Mouse (Mus musculus): ENCODE results near the gene Cbfa2t3. TPM values are rescaled to one million over a fixed set of nuclear protein-coding genes. Genes with fewer than 3 reads are reported as not detected.
"Not testable (repeated sequence)": the region's sequence is repeated elsewhere in the genome, so short reads cannot be mapped to it uniquely, and the experiment has no call there.

Cbfa2t3 gene
- polyA plus RNA-seq, 1 experiment, result 0.07 TPM

- H3K4me1 ChIP-seq (ENCODE audit: control insufficient read depth, insufficient read depth, low read length), result no peaks in the 10 kb centered on the region
- H3K4me3 ChIP-seq (ENCODE audit: insufficient read depth, low read length), result no peak overlapping the region
- H3K27ac ChIP-seq (ENCODE audit: insufficient read depth, low read length), result no peak overlapping the region
- TF ChIP-seq POLR2A (IDR thresholded peaks at IDR 0.05; ENCODE audit: low read depth, low read length), result no peak
- no peak for TF ChIP-seq CTCF (IDR thresholded peaks at IDR 0.05; ENCODE audit: borderline replicate concordance, insufficient read depth, low read length)
Observed at GRCm38 (mm10) chr8:122633205-122633604, 65.7 kb downstream of the Cbfa2t3 start.

- not testable (repeated sequence) for H3K4me1 ChIP-seq (ENCODE audit: control insufficient read depth, insufficient read depth, low read length); H3K4me3 ChIP-seq (ENCODE audit: insufficient read depth, low read length); H3K27ac ChIP-seq (ENCODE audit: insufficient read depth, low read length)
Observed at GRCm38 (mm10) chr8:122632134-122632533, 66.8 kb downstream of the Cbfa2t3 start.

GRCm38 (mm10) chr8:122630696-122631095, 68.2 kb downstream of the Cbfa2t3 start:
- Histone ChIP-seq H3K27ac (ENCODE audit: insufficient read depth, low read length) (no peak overlapping the region), H3K4me1 (ENCODE audit: control insufficient read depth, insufficient read depth, low read length) (no peaks in the 10 kb centered on the region), H3K4me3 (ENCODE audit: insufficient read depth, low read length) (no peak overlapping the region)
- TF ChIP-seq CTCF (IDR thresholded peaks at IDR 0.05; ENCODE audit: borderline replicate concordance, insufficient read depth, low read length), result no peak
- no peak for TF ChIP-seq POLR2A (IDR thresholded peaks at IDR 0.05; ENCODE audit: low read depth, low read length)

- no peak overlapping the region for H3K27ac ChIP-seq (ENCODE audit: insufficient read depth, low read length)
- H3K4me3 ChIP-seq (ENCODE audit: insufficient read depth, low read length), result no peak overlapping the region
- no peaks in the 10 kb centered on the region for H3K4me1 ChIP-seq (ENCODE audit: control insufficient read depth, insufficient read depth, low read length)
- no peak for TF ChIP-seq CTCF (IDR thresholded peaks at IDR 0.05; ENCODE audit: borderline replicate concordance, insufficient read depth, low read length)
- no peak for TF ChIP-seq POLR2A (IDR thresholded peaks at IDR 0.05; ENCODE audit: low read depth, low read length)
Observed at GRCm38 (mm10) chr8:122629388-122629787, 69.5 kb downstream of the Cbfa2t3 start.

- Histone ChIP-seq H3K4me3 (ENCODE audit: insufficient read depth, low read length) (no peak overlapping the region), H3K27ac (ENCODE audit: insufficient read depth, low read length) (no peak overlapping the region), H3K4me1 (ENCODE audit: control insufficient read depth, insufficient read depth, low read length) (no peaks in the 10 kb centered on the region)
- no peak for TF ChIP-seq POLR2A (IDR thresholded peaks at IDR 0.05; ENCODE audit: low read depth, low read length)
- no peak for TF ChIP-seq CTCF (IDR thresholded peaks at IDR 0.05; ENCODE audit: borderline replicate concordance, insufficient read depth, low read length)
Observed at GRCm38 (mm10) chr8:122626896-122627295, 72.0 kb downstream of the Cbfa2t3 start.

- H3K4me1 ChIP-seq (ENCODE audit: control insufficient read depth, insufficient read depth, low read length), result no peaks in the 10 kb centered on the region
- no peak overlapping the region for H3K4me3 ChIP-seq (ENCODE audit: insufficient read depth, low read length)
- no peak for TF ChIP-seq CTCF (IDR thresholded peaks at IDR 0.05; ENCODE audit: borderline replicate concordance, insufficient read depth, low read length)
- no peak for TF ChIP-seq POLR2A (IDR thresholded peaks at IDR 0.05; ENCODE audit: low read depth, low read length)
- H3K27ac ChIP-seq (ENCODE audit: insufficient read depth, low read length), result no peak overlapping the region
Observed at GRCm38 (mm10) chr8:122625811-122626210, 73.1 kb downstream of the Cbfa2t3 start.

- Histone ChIP-seq H3K4me3 (ENCODE audit: insufficient read depth, low read length) (no peak overlapping the region), H3K4me1 (ENCODE audit: control insufficient read depth, insufficient read depth, low read length) (no peaks in the 10 kb centered on the region), H3K27ac (ENCODE audit: insufficient read depth, low read length) (no peak overlapping the region)
- TF ChIP-seq CTCF (IDR thresholded peaks at IDR 0.05; ENCODE audit: borderline replicate concordance, insufficient read depth, low read length) (no peak), POLR2A (IDR thresholded peaks at IDR 0.05; ENCODE audit: low read depth, low read length) (no peak)
Observed at GRCm38 (mm10) chr8:122624653-122625052, 74.3 kb downstream of the Cbfa2t3 start.

- Histone ChIP-seq H3K27ac (ENCODE audit: insufficient read depth, low read length) (no peak overlapping the region), H3K4me1 (ENCODE audit: control insufficient read depth, insufficient read depth, low read length) (no peaks in the 10 kb centered on the region)
- TF ChIP-seq POLR2A (IDR thresholded peaks at IDR 0.05; ENCODE audit: low read depth, low read length), result no peak
- no peak for TF ChIP-seq CTCF (IDR thresholded peaks at IDR 0.05; ENCODE audit: borderline replicate concordance, insufficient read depth, low read length)
Observed at GRCm38 (mm10) chr8:122623844-122624642, 74.9 kb downstream of the Cbfa2t3 start.

GRCm38 (mm10) chr8:122622727-122623126, 76.2 kb downstream of the Cbfa2t3 start, which contains the start of gene Pabpn1l:
TSS of gene Pabpn1l (minus strand) at chr8:122622739.
- TF ChIP-seq POLR2A (IDR thresholded peaks at IDR 0.05; ENCODE audit: low read depth, low read length), result no peak
- no peak for TF ChIP-seq CTCF (IDR thresholded peaks at IDR 0.05; ENCODE audit: borderline replicate concordance, insufficient read depth, low read length)
- Histone ChIP-seq H3K4me1 (ENCODE audit: control insufficient read depth, insufficient read depth, low read length) (no peaks in the 10 kb centered on the region), H3K27ac (ENCODE audit: insufficient read depth, low read length) (no peak within 1 kb of the TSS), H3K4me3 (ENCODE audit: insufficient read depth, low read length) (no peak within 1 kb of the TSS)

More at GRCm38 (mm10) chr8:122623844-122624642, 74.9 kb downstream of the Cbfa2t3 start:
- no peak overlapping the region for H3K4me3 ChIP-seq (ENCODE audit: insufficient read depth, low read length)

- no peak overlapping the region for H3K27ac ChIP-seq (ENCODE audit: insufficient read depth, low read length)
- H3K4me1 ChIP-seq (ENCODE audit: control insufficient read depth, insufficient read depth, low read length), result no peaks in the 10 kb centered on the region
- TF ChIP-seq POLR2A (IDR thresholded peaks at IDR 0.05; ENCODE audit: low read depth, low read length) (no peak), CTCF (IDR thresholded peaks at IDR 0.05; ENCODE audit: borderline replicate concordance, insufficient read depth, low read length) (no peak)
- no peak overlapping the region for H3K4me3 ChIP-seq (ENCODE audit: insufficient read depth, low read length)
Observed at GRCm38 (mm10) chr8:122620446-122620845, 78.5 kb downstream of the Cbfa2t3 start.
